7 mouse cellular contexts compared by ENCODE assay signal in the genomic region with DNA sequence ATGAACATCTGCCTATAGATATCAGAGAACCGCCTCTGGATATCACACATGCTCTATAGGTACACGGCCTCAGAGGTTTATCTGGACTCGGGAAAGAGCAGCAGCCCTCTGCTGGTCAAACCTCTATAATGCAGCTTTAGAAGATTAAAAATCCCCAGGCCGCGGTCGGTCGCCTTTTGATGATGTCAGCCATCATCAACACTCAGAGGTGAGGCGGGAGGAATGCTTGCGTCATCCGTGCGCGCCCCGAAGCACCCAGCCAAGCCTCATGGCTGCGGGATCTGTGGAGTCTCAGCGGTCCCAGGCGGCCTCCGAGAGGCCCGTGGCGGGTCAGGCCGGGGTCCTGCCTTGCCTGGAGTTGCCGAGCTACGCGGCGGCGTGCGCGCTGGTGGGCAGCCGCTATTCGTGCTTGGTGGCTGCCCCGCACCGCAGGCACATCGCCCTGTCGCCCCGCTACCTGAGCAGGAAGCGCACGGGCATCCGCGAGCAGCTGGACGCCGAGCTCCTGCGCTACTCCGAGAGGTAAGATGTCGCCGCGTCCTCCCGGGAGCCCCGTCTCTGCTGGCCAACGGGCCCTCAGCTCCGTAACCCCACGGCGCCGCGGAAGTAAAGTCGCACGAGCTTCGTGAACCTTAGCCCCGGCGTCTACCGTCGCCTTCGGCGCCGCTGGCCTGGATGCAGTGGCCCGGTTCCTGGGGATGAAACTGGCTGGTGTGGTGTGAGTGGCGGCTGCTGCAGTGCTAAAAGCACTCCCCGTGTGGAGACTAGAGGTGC. TPM values are rescaled to one million over a fixed set of nuclear protein-coding genes. Genes with fewer than 3 reads are reported as not detected.
DNase-seq lines count a peak whose midpoint lies in the region; ATAC-seq lines count a peak whose summit lies in the region.

A gene (plus strand): TSS at position 249 of the 774 bp plus-strand sequence.

- peak; percentile 96 for ATAC-seq in intestine, embryonic 16.5 days
- ATAC-seq in midbrain, embryonic 11.5 days (ENCODE audit: low FRiP score) = peak; percentile 97

- peak within 1 kb of the TSS; percentile 98 for H3K4me3 ChIP-seq in intestine, embryonic 16.5 days (ENCODE audit: low read length)
- peak within 1 kb of the TSS; percentile 81 for H3K4me3 ChIP-seq in midbrain, embryonic 11.5 days (ENCODE audit: low read depth, low read length)

- H3K9ac ChIP-seq in intestine, embryonic 16.5 days (ENCODE audit: low read depth, low read length) = peak within 1 kb of the TSS; percentile 93
- peak within 1 kb of the TSS; percentile 78 for H3K9ac ChIP-seq in midbrain, embryonic 11.5 days (ENCODE audit: low read length)

- H3K27ac ChIP-seq in intestine, embryonic 16.5 days (ENCODE audit: low read length) = peak within 1 kb of the TSS; percentile 73
- no peak within 1 kb of the TSS for H3K27ac ChIP-seq in midbrain, embryonic 11.5 days (ENCODE audit: low read depth, low read length)

- DNase-seq in adrenal gland, adult 8-10 months = peak; percentile 94
- peak; percentile 96 for DNase-seq in embryo, embryonic 9.5 days (ENCODE audit: extremely low spot score)
- DNase-seq in gastrocnemius, postnatal 4 days (ENCODE audit: low spot score in 2 of 2) = peak; percentile 95 to 99
- peak; percentile 95 to 97 for DNase-seq in left cerebral cortex, postnatal 36 days (ENCODE audit: low spot score in 2 of 2)
- peak; percentile 100 for DNase-seq in midbrain, embryonic 11.5 days (ENCODE audit: low spot score, missing footprints)
- DNase-seq in skeletal muscle tissue, adult 2 months (ENCODE audit: low read depth, low spot score) = peak; percentile 95

- intact Hi-C loops in left cerebral cortex, postnatal 36 days (cut with DNase I) = loop anchor here (5.0 kb wide), 1 partner anchor 402 kb away; no protein-coding TSS in a partner anchor

- peaks cover 3% of the 10 kb centered on the region; the same call in 1 of the 2 replicates for H3K4me1 ChIP-seq in intestine, embryonic 16.5 days (ENCODE audit: control insufficient read depth, insufficient read depth, low read length)
- peaks cover 4% of the 10 kb centered on the region; the same call in 1 of the 2 replicates for H3K4me1 ChIP-seq in midbrain, embryonic 11.5 days (ENCODE audit: control insufficient read depth, insufficient read depth, low read length)

- H3K27me3 ChIP-seq in intestine, embryonic 16.5 days (replicated peaks; ENCODE audit: control insufficient read depth, insufficient read depth, low read length) = no peaks in the 10 kb centered on the region
- no peaks in the 10 kb centered on the region for H3K27me3 ChIP-seq in midbrain, embryonic 11.5 days (ENCODE audit: control insufficient read depth, insufficient read depth, low read length)

- H3K36me3 ChIP-seq in intestine, embryonic 16.5 days (ENCODE audit: control insufficient read depth, insufficient read depth, low read length) = no peaks in the 10 kb centered on the region
- no peaks in the 10 kb centered on the region for H3K36me3 ChIP-seq in midbrain, embryonic 11.5 days (ENCODE audit: control insufficient read depth, insufficient read depth, low read length)

- under 1% methylated on average over 63 of the region's 66 CpGs for WGBS in intestine, embryonic 16.5 days
- WGBS in midbrain, embryonic 11.5 days = under 1% methylated on average over 66 of the region's 66 CpGs

- H3K4me2 ChIP-seq in intestine, embryonic 16.5 days (ENCODE audit: low read depth, low read length) = peak within 1 kb of the TSS; percentile 65
- peak within 1 kb of the TSS; percentile 73 for H3K4me2 ChIP-seq in midbrain, embryonic 11.5 days

- H3K9me3 ChIP-seq in intestine, embryonic 16.5 days (ENCODE audit: control insufficient read depth, low read length) = no peaks in the 10 kb centered on the region
- no peaks in the 10 kb centered on the region for H3K9me3 ChIP-seq in midbrain, embryonic 11.5 days (ENCODE audit: control insufficient read depth, low read length)

RNA-seq across cellular contexts. Expression of the gene that starts here (rescaled TPM):
- total RNA-seq in adrenal gland, adult 8-10 months (2022) = 10 to 100 TPM; 14.9 to 17.3 (median 15.8) TPM
- 10 to 100 TPM; 12.1 to 14.4 TPM for total RNA-seq in gastrocnemius, postnatal 4 days (2021)
- 46.5 and 48.2 TPM in 2 replicates for polyA plus RNA-seq in intestine, embryonic 16.5 days (2015; fragmentation: Nextera tagmentation; extraction: Ambion mirVana)
- 10 to 100 TPM; 13.3 to 13.7 TPM for total RNA-seq in left cerebral cortex, postnatal 36 days (2021)
- 44.2 and 46.0 TPM in 2 replicates for polyA plus RNA-seq in midbrain, embryonic 11.5 days (2014; fragmentation: Nextera tagmentation; extraction: Ambion mirVana)
